Mouse (Mus musculus): ENCODE measurements around the gene Ubr2. TPM values are rescaled to one million over a fixed set of nuclear protein-coding genes. Genes with fewer than 3 reads are reported as not detected.
A peak's percentile ranks its signal among the peaks of the same experiment; 100 is the strongest.

Ubr2 gene
- total and polyA plus RNA-seq, 3 experiments, result 20.4 to 50.9 (median 39.6) TPM

GRCm38 (mm10) chr17:46890116-46890815 is 120.1 kb downstream of the Ubr2 start, which contains the start of gene Tbcc:
Gene Tbcc, plus strand, starts transcription at chr17:46890684.
- TF ChIP-seq GABPA (IDR thresholded peaks at IDR 0.05; ENCODE audit: insufficient replicate concordance, low read depth, low read length) (no peak; the same call in 1 of the 2 replicates), ETS1 (conservative IDR thresholded peaks at IDR 0.05; ENCODE audit: low read depth, low read length) (peak; percentile 31; the same call in 1 of the 2 replicates), POLR2A (IDR thresholded peaks at IDR 0.05; ENCODE audit: low read depth, low read length) (peak; percentile 97), ZNF384 (IDR thresholded peaks at IDR 0.05; ENCODE audit: low read depth, low read length) (peak; percentile 99), TCF12 (IDR thresholded peaks at IDR 0.05; ENCODE audit: low read depth, low read length) (peak; percentile 88), JUN (IDR thresholded peaks at IDR 0.05; ENCODE audit: insufficient read depth, low read depth, low read length) (no peak), KAT2A (IDR thresholded peaks at IDR 0.05; ENCODE audit: insufficient replicate concordance, low read length) (peak; percentile 75; the same call in 1 of the 2 replicates), ZC3H11A (IDR thresholded peaks at IDR 0.05; ENCODE audit: low read depth, low read length) (no peak), RCOR1 (conservative IDR thresholded peaks at IDR 0.05; ENCODE audit: low read depth, low read length) (no peak), PAX5 (IDR thresholded peaks at IDR 0.05; ENCODE audit: low read length) (no peak), JUND (conservative IDR thresholded peaks at IDR 0.05; ENCODE audit: low read depth, low read length) (no peak), SMC3 (IDR thresholded peaks at IDR 0.05; ENCODE audit: low read depth, low read length) (no peak), RAD21 (IDR thresholded peaks at IDR 0.05; ENCODE audit: low read depth, low read length) (no peak), ELF1 (IDR thresholded peaks at IDR 0.05; ENCODE audit: low read depth, low read length) (peak; percentile 77), MAX (IDR thresholded peaks at IDR 0.05; ENCODE audit: low read length) (peak; percentile 74), IRF4 (IDR thresholded peaks at IDR 0.05; ENCODE audit: low read depth, low read length) (no peak), SIN3A (IDR thresholded peaks at IDR 0.05; ENCODE audit: low read length) (peak; percentile 99), MEF2A (IDR thresholded peaks at IDR 0.05; ENCODE audit: borderline replicate concordance, low read depth, low read length) (peak; percentile 8; the same call in 1 of the 2 replicates), TBP (conservative IDR thresholded peaks at IDR 0.05; ENCODE audit: low read depth, low read length) (peak; percentile 75), MAFK (IDR thresholded peaks at IDR 0.05; ENCODE audit: insufficient replicate concordance, low read length) (no peak), MYC (IDR thresholded peaks at IDR 0.05; ENCODE audit: low read depth, low read length) (peak; percentile 83), EP300 (IDR thresholded peaks at IDR 0.05; ENCODE audit: low read length) (0 out of 2 replicates have a peak, but pooled peaks have one; percentile 26), CHD2 (IDR thresholded peaks at IDR 0.05; ENCODE audit: low read length) (peak; percentile 89), HCFC1 (IDR thresholded peaks at IDR 0.05; ENCODE audit: low read depth, low read length) (peak; percentile 83), MXI1 (IDR thresholded peaks at IDR 0.05; ENCODE audit: low read depth, low read length) (peak; percentile 97), USF1 (IDR thresholded peaks at IDR 0.05; ENCODE audit: low read depth, low read length) (no peak), NELFE (IDR thresholded peaks at IDR 0.05; ENCODE audit: low read depth, low read length) (peak; percentile 94), UBTF (IDR thresholded peaks at IDR 0.05; ENCODE audit: low read depth, low read length) (0 out of 2 replicates have a peak, but pooled peaks have one; percentile 33), USF2 (conservative IDR thresholded peaks at IDR 0.05; ENCODE audit: low read depth, low read length) (no peak), POLR2AphosphoS2 (IDR thresholded peaks at IDR 0.05; ENCODE audit: low read depth, low read length) (peak; percentile 78; the same call in 1 of the 2 replicates), ZMIZ1 (IDR thresholded peaks at IDR 0.05; ENCODE audit: low read depth, low read length) (peak; percentile 95), ZKSCAN1 (IDR thresholded peaks at IDR 0.05; ENCODE audit: borderline replicate concordance, low read depth, low read length) (no peak), NRF1 (IDR thresholded peaks at IDR 0.05; ENCODE audit: low read depth, low read length) (no peak; the same call in 1 of the 2 replicates), E2F4 (IDR thresholded peaks at IDR 0.05; ENCODE audit: insufficient replicate concordance, low read depth, low read length) (no peak), CTCF (conservative IDR thresholded peaks at IDR 0.05 in 1 of 2, IDR thresholded peaks at IDR 0.05 in 1 of 2; ENCODE audit: low read depth in 2 of 2, low read length in 2 of 2) (no peak), CHD1 (IDR thresholded peaks at IDR 0.05; ENCODE audit: low read depth, low read length) (no peak), BHLHE40 (IDR thresholded peaks at IDR 0.05; ENCODE audit: low read depth, low read length) (peak; percentile 53), MAZ (IDR thresholded peaks at IDR 0.05; ENCODE audit: low read depth, low read length) (peak; percentile 96)
- no peaks in the 10 kb centered on the region for H3K27me3 ChIP-seq (replicated peaks)
- peak within 1 kb of the TSS; percentile 80 to 91 (median 81) for H3K4me3 ChIP-seq (replicated peaks in 1 of 3; ENCODE audit: low read depth in 2 of 3, low read length in 2 of 3, poor library complexity in 1 of 3)
- H3K9ac ChIP-seq (ENCODE audit: insufficient read depth, low read depth), result peak within 1 kb of the TSS; percentile 75
- H3K4me1 ChIP-seq (ENCODE audit: control insufficient read depth in 1 of 2, insufficient read depth in 2 of 2), result peaks cover 7 to 24% of the 10 kb centered on the region in 2 experiments
- H3K36me3 ChIP-seq (replicated peaks in 1 of 2; ENCODE audit: control insufficient read depth in 1 of 2, insufficient read depth in 1 of 2, low read length in 1 of 2), result peaks cover 3 to 33% of the 10 kb centered on the region in 2 experiments
- peak; percentile 98 for DNase-seq (ENCODE audit: extremely low read depth)
- no peaks in the 10 kb centered on the region for H3K9me3 ChIP-seq (replicated peaks; ENCODE audit: low read length)
- peaks cover 16% of the 10 kb centered on the region for H3K79me2 ChIP-seq (replicated peaks; ENCODE audit: control insufficient read depth, extremely low read depth, insufficient read depth, poor library complexity, severe bottlenecking)
- in situ Hi-C loops (cut with MboI; ENCODE audit: low pct_ligation_motif_present, low pct_unique_long_range_greater_than_20kb, low sequenced_read_pairs) (no loop called here), dilution Hi-C loops (cut with MboI; ENCODE audit: extremely low pct_ligation_motif_present, extremely low pct_unique_long_range_greater_than_20kb, low sequenced_read_pairs) (no loop called here)
- H3K4me2 ChIP-seq (ENCODE audit: insufficient read depth, low read depth, poor library complexity, severe bottlenecking), result peak within 1 kb of the TSS; percentile 67
- H3K27ac ChIP-seq (ENCODE audit: insufficient read depth, low read depth), result peak within 1 kb of the TSS; percentile 86

Measured in CH12.LX (cell line).